Mouse (Mus musculus): ENCODE measurements around the gene Sigmar1. TPM values are rescaled to one million over a fixed set of nuclear protein-coding genes. Genes with fewer than 3 reads are reported as not detected.

Sigmar1 gene
- polyA plus RNA-seq (2012; rRNA removed; ENCODE audit: low replicate concordance), result 40.0 and 47.2 TPM in 2 replicates

DNA sequence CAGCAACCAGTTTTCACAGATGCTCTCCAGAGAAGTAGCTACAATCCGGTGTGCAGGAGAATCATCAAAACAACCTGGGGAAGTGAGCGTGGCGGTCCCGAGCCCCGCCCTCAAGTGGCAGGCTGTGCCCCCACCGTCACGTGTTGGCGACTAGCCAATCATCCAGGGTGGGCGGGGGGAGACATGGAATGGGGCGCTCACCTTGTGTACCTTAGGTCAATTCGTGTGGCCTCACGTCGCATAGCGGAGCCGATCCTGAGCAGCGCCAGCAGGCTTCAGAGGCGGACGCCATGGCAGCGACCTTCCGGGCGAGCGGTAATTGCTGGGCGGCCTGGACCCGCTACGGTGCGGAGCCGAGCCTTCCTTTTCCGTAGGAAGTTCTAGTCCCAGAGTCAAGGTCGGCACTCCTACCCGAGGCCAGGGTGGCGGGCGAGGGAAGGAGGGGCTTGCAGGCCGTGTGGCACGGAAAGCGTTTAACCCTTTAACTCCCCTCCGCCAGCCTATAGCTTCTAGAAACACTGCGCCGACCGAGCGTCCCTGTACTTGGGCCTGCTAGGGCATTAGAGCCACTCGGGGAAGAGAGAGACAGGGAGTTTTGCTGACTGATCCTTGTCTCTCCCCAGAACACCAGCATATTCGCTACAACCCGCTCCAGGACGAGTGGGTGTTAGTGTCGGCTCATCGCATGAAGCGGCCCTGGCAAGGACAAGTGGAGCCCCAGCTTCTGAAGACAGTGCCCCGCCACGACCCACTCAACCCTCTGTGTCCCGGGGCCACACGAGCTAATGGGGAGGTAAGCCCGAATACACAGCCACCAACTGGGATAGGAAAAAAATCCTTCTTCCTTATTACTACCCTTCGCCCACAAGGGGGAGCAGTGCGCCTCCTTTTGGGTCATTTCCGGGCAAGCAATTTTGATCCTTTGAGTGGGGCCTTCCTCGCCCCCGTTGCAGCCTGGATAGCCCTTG lies at the start of gene Sigmar1:
Gene Sigmar1 (minus strand): TSS at position 820 of the 968 bp plus-strand sequence.

DNA sequence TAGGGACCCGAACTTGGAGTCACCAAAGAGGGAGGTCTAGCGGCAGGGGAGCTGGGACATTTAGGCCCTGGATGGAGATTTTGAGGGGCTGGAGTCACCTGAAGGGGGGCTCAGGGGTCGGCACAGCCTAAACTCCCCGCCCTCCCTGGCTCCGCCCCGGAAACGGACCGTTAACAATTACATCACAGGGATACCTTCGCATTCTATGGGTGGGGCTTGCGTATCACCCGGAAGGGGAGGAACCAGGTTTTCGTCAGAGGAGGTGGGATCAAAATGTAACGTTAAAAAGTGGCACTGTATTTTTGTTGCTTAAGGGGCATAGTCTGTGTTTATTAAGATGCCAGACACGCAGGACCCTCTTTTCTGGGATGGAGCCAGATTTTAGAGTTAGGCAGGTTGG lies 18.0 kb upstream of the Sigmar1 start, which contains the start of gene Ccl27a:
Gene Ccl27a (minus strand): TSS at position 246 of the 400 bp plus-strand sequence.

DNA sequence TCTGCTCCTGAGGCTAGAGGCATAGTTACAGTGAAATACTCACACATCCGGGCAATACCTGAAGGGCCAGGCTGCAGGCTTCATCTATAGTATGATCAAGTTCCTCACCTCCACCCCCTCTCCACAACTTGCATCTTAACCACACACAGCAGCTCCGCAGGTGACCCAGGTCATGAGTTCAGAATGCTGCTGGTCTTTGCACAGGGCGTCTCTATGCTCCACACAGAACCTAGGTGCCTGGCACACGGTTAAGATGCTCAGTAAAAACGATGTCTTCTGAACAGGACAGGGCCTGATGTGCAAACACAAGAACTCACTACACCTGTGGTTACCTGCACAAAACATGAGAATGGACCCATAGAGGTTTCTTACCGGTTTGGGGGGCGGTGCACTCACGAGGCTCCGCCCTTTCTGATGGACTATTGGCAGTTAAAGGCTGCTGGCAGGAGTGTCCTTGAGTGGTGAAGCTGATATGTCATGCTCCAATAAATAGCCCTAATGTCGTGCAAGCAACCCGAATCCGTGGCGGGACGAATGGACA lies 1.1 kb downstream of the Sigmar1 start, which contains the start of gene Galt:
Gene Galt (plus strand): TSS at position 432 of the 541 bp plus-strand sequence.

DNA sequence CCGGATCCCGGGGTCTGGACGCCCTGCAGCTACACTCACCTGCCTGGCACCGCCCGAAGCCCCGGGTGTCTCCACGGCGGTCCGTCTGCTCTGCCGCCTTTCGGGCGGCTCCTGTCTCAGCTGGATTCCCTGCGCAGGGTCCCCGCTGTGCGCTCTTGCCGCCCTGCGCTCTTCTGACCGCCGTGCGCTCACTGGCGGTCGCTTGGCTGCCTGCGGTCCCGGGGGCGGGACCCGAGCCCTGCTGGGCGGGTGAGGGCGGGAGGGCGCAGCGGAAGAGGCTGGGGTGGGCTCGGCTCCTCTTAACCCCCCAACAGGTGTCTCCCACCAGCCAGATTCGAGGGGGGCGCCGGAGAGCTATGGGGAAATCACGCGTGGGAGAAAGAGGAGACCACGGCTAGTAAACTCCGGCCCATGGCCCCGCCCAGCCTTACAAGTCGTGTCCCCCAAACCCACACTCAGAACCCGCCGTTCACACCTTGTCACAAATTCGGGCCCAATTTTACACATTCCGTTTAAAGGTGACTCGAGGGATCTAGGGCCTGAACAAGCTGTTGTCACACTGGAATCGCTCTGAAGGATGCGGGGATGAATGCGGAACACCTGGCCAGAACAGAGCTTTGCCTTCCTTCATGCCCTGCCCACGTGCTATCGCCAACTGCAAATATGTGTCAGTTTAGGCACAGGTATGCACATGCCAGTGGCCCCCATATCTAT lies 24.7 kb downstream of the Sigmar1 start, which contains the start of gene Arid3c:
Gene Arid3c (minus strand): TSS at position 91 of the 714 bp plus-strand sequence.

DNA sequence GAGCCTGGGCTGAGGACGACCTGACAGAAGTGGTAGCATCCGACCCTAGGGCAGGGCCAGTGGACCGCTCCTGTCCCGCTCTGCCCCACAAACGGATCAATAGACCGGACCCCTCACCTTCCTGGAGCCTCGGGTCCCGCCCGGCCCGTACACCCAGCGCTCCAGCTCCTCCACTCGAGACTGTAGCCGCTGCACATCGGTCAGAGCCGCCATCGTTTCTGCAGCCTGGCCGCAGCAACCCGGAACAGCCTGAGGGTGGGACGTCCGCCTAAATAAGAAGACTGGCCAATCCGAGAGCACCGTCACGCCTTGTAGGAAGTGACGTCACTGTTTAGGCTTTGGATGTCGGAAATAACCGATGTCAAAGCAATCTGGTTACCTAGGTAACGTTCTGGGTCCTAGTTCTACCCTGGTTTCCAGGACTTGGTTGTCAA lies 33.0 kb downstream of the Sigmar1 start, which contains the start of gene Dctn3:
Gene Dctn3 (minus strand): TSS at position 253 of the 434 bp plus-strand sequence.

DNA sequence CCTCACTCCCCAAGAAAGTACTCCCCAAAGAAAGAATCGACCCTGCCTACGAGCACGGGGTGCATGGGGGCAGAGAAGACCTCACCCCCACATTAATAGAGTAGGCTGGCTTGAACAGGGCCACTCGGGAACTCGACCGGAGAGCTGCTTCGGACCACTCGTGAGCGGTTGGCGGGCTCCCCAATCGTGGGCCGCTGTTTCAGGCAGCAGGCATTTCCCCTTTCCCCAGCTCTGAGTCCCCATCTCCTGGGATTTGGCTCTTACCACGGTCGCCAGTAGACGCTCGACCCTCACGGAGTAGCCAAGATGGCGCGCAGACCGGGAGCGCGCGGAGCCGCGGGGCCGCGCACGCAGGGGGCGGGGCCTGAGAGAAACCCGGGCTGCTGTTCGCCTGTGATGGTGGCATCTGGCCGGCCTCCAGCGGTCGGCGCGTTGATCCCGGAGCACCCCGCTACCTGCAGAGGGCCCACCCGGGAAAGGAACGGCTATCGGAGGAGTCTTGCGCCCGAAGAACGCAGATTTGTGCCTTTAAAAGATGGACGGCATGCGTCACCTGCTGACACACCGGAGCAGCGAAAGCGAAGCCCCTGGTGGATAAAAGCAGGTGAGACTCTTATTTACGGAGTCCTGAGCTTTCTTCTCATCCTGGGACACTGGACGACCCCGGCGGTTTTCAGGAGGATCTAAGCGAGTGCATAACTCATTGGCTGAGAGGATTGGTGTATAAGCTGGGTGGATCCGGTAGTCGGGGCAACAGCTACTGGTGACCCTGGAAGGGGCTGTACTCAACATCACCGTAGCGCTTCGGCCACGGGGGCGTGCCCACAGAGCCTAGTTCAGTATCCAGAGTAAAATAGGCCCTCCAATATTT lies 42.5 kb downstream of the Sigmar1 start, which contains the start of gene Rpp25l:
Gene Rpp25l (minus strand): TSS at position 338 of the 871 bp plus-strand sequence.

DNA sequence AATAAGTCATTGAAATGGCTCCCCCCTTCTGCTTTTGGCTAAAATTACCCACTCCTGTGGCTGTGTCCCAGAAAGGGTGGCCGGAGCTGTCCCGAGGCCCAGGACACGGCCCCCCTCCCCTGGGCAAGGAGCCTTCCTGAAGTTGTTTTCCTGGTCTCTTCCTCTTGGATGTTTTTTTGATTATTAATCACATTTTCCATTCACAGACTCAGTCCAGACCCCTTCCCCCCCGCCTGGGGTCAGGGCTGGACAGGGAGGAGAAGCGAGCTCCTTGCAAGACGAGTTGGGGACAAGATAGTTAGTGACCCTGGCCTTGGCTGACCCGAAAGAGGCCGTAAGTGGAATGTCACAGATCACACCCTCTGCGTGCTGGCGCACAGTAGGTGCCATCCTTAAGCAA lies 56.2 kb downstream of the Sigmar1 start, which contains the start of gene Il11ra1:
Gene Il11ra1 (plus strand): TSS at position 207 of the 400 bp plus-strand sequence.

DNA sequence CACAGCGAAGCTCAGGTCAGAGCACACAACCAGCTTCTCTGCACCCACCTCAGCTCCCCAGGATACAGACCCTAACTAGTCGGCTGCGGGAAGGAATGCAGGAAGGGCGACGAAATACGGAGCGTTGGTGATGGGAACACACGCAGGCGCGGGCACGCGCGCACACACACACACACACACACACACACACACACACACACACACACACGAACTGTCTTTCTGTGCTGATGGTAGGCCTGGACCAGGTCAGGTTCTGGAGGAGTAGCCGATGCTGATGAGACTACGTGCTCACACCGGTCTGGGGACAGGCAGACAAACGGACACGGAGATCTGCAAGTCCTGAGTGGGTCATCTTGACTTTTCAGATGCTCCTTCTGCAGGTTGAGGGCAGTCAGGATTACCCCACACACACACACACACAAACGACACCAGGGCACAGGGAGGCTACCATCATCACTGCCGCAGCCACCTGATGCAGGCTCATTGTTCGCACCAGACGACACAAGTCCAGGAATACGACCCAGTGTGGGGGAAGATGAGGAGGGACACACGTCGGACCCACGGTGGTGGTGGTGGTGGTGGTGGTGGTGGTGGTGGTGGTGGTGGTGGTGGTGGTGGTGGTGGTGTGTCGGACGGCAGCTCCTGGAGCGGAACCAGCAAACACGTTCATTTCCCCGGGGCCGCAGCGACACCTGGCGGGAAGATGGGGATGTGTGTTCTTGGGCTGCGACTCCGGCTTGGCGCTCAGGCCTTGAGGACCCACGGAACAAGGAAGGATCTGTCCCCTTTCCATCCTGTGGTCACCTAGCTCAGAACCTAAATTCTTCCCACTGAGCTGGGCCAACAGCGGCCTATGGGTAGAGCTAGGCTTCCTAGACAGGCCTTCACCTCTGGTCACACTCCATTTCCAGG lies 58.8 kb downstream of the Sigmar1 start, which contains the start of gene Cntfr:
Gene Cntfr (minus strand): TSS at position 160 of the 912 bp plus-strand sequence.

Other genes starting within 250 kb of the Sigmar1 start
- not detected in 2 replicates for gene 1110017D15Rik, start 238.8 kb downstream of the Sigmar1 start, polyA plus RNA-seq (2012; rRNA removed; ENCODE audit: low replicate concordance)
- gene Fam219a, start 186.6 kb downstream of the Sigmar1 start, polyA plus RNA-seq (2012; rRNA removed; ENCODE audit: low replicate concordance), result 16.8 and 27.1 TPM in 2 replicates
- gene Dnaic1, start 186.4 kb downstream of the Sigmar1 start, polyA plus RNA-seq (2012; rRNA removed; ENCODE audit: low replicate concordance), result 2.2 and 4.2 TPM in 2 replicates
- gene Enho, start 115.8 kb downstream of the Sigmar1 start, polyA plus RNA-seq (2012; rRNA removed; ENCODE audit: low replicate concordance), result 10.3 and 10.8 TPM in 2 replicates
- gene Cntfr, start 59.1 kb downstream of the Sigmar1 start, polyA plus RNA-seq (2012; rRNA removed; ENCODE audit: low replicate concordance), result 2.2 and 3.4 TPM in 2 replicates
- 38.6 and 72.8 TPM in 2 replicates for gene Il11ra1, start 56.2 kb downstream of the Sigmar1 start, polyA plus RNA-seq (2012; rRNA removed; ENCODE audit: low replicate concordance)
- 44.2 and 56.4 TPM in 2 replicates for gene Rpp25l, start 42.6 kb downstream of the Sigmar1 start, polyA plus RNA-seq (2012; rRNA removed; ENCODE audit: low replicate concordance)
- 37.8 and 51.4 TPM in 2 replicates for gene Dctn3, start 33.0 kb downstream of the Sigmar1 start, polyA plus RNA-seq (2012; rRNA removed; ENCODE audit: low replicate concordance)
- gene Arid3c, start 25.0 kb downstream of the Sigmar1 start, polyA plus RNA-seq (2012; rRNA removed; ENCODE audit: low replicate concordance), result not detected in 2 replicates
- gene Galt, start 929 bp downstream of the Sigmar1 start, polyA plus RNA-seq (2012; rRNA removed; ENCODE audit: low replicate concordance), result 105 and 141 TPM in 2 replicates
- 14.3 and 25.9 TPM in 2 replicates for gene Ccl27a, start 18.1 kb upstream of the Sigmar1 start, polyA plus RNA-seq (2012; rRNA removed; ENCODE audit: low replicate concordance)
- 2.4 TPM in 1 of 2 replicates, not detected in the other for gene Gm21541, start 147.5 kb upstream of the Sigmar1 start, polyA plus RNA-seq (2012; rRNA removed; ENCODE audit: low replicate concordance)
- 0.36 and 6.1 TPM in 2 replicates for gene Gm20878, start 185.4 kb upstream of the Sigmar1 start, polyA plus RNA-seq (2012; rRNA removed; ENCODE audit: low replicate concordance)
- not detected in 2 replicates for gene Fam205a4, start 209.9 kb upstream of the Sigmar1 start, polyA plus RNA-seq (2012; rRNA removed; ENCODE audit: low replicate concordance)